Mouse (Mus musculus) 3134 (cell line): ENCODE measurements around the gene Pusl1.

Experiments used
- DNase-seq: peaks from one replicate; pipeline ENCODE4 v3.0.0-alpha.2; 2011; ENCODE audit warnings: low spot score; ENCODE audit not compliant: insufficient read length; ENCODE audit errors: extremely low read depth

Pusl1 gene

GRCm38 (mm10) chr4:155891551-155892001 is at the start of gene Pusl1, which contains the start of gene Acap3:
Pusl1 (minus strand) TSS chr4:155891781.
Acap3 (plus strand) TSS chr4:155891822.
- peak; percentile 89 for DNase-seq

- no peak for DNase-seq
These were observed 40.5 kb upstream of the Pusl1 start for GRCm38 (mm10) chr4:155932031-155932430.

- no peak for DNase-seq
These were observed 17.2 kb upstream of the Pusl1 start for GRCm38 (mm10) chr4:155908751-155909150.

- no peak for DNase-seq
These were observed 16.7 kb upstream of the Pusl1 start for GRCm38 (mm10) chr4:155908281-155908680.

GRCm38 (mm10) chr4:155907003-155907402 is 15.4 kb upstream of the Pusl1 start:
- no peak for DNase-seq

- no peak for DNase-seq
These were observed 14.5 kb upstream of the Pusl1 start for GRCm38 (mm10) chr4:155906125-155906524.

- no peak for DNase-seq
These were observed 14.1 kb upstream of the Pusl1 start for GRCm38 (mm10) chr4:155905634-155906033.

GRCm38 (mm10) chr4:155904318-155905102 is 12.9 kb upstream of the Pusl1 start:
- no peak for DNase-seq

- DNase-seq: no peak
These were observed 11.7 kb upstream of the Pusl1 start for GRCm38 (mm10) chr4:155903246-155903645.

GRCm38 (mm10) chr4:155901205-155901604 is 9.6 kb upstream of the Pusl1 start:
- DNase-seq: no peak

- DNase-seq: no peak
These were observed 7.8 kb upstream of the Pusl1 start for GRCm38 (mm10) chr4:155899355-155899754.

GRCm38 (mm10) chr4:155898318-155898717 is 6.7 kb upstream of the Pusl1 start:
- DNase-seq: no peak

GRCm38 (mm10) chr4:155896461-155896860 is 4.9 kb upstream of the Pusl1 start:
- DNase-seq: no peak

- DNase-seq: no peak
These were observed 4.2 kb upstream of the Pusl1 start for GRCm38 (mm10) chr4:155895826-155896225.

- DNase-seq: no peak
These were observed 3.6 kb upstream of the Pusl1 start for GRCm38 (mm10) chr4:155895216-155895615.

GRCm38 (mm10) chr4:155894311-155894881 is 2.8 kb upstream of the Pusl1 start:
- peak; percentile 81 for DNase-seq

- DNase-seq: no peak
These were observed 1.7 kb upstream of the Pusl1 start for GRCm38 (mm10) chr4:155893212-155893690.

- DNase-seq: peak; percentile 61
These were observed 1.0 kb upstream of the Pusl1 start for GRCm38 (mm10) chr4:155892438-155893211.

GRCm38 (mm10) chr4:155892017-155892416 is 436 bp upstream of the Pusl1 start:
- DNase-seq: peak; percentile 80

GRCm38 (mm10) chr4:155891011-155891471 is 540 bp downstream of the Pusl1 start:
- no peak for DNase-seq

GRCm38 (mm10) chr4:155889316-155889715 is 2.3 kb downstream of the Pusl1 start:
- DNase-seq: no peak
